Mouse (Mus musculus) R1 (cell line): ENCODE results near the gene Ubc.

ENCODE experiments used
- DNase-seq: peaks from one replicate; pipeline ENCODE4 v3.0.0-alpha.2; 2018; ENCODE audit warnings: low read depth, low spot score

The Ubc gene

GRCm38 (mm10) chr5:125383637-125384420 is 6.2 kb downstream of the Ubc start:
- DNase-seq = no peak

DNA sequence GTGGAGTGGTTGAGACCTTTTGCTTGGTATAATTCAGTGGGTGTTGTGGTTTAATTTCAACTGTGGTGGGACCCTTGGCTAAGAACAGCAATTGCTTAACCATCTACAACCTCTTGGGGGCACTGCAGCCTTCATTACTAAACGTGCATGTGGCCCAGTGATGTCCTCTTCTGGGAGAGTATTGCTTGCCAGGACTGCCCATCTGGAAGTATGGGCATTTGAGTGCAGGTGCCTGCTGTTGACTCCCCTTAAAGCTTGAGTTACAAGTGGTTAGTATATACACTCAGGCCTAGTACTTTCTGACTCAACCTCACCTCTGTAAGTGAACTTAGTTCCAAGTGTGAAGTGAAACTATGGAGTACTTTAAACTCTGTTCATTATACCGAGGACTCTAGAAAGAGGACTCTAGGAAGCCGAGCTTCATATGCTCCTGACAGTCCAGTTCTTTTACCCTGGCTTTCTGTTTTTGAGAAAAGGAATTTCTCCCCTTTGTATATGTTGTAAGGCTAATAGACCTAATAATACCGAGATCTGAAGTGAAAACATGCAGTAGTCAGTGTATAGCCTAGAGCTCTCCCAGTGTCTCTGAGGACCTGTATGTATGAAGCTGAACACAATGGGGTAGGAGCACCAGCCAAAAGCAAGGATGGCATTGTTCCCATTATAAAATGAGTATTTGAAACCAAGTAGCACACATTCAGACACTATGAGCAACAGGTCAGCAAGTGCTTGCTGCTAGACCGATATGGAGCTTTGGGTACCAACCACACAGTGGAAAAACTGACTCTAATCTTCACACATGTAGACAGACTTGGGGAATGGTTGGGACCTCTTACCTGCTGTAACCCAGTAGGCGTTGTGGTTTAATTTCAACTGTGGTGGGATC is 7.1 kb downstream of the Ubc start:
- DNase-seq = peak; percentile 68

GRCm38 (mm10) chr5:125381954-125382672 is 7.9 kb downstream of the Ubc start:
- no peak for DNase-seq

DNA sequence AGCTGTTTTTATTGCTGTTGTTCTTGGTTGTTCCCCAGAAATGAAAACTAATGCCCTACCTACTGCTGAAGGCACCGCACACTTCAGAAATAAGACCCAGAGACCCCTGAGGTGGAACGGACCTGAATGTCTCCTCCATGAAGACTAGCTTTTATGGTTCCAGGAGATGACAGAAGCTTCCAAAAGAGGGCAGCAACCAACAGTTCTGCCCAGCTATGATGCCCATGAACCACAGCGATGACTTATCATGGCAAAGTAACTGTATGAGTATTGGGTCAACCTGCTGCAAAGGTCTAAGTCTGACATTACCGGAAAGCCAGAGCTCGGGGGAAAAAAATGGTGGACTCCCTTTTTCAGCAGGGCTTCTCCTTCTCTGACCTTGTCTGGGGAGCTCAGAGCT is 11.1 kb downstream of the Ubc start:
- DNase-seq = no peak

DNA sequence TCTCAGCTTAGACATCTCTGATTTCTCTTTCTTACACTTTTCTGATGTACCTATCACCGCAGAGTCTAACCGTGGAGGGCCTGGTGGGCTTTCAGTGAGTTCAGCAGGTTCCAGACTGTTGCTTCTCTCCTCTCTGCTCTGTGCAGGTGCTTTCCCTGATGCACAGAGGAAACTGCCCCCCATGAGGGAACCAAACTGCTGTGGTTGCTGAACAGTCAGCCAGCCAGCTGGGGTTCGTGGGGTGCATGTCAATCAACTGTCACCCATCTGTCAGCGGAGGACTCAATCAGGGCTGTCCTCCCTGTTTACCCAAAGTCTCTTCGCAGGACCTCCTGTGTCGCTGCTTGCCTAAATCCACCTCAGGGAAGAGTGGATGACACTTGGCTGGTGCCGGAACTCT is 12.8 kb downstream of the Ubc start:
- DNase-seq = no peak

GRCm38 (mm10) chr5:125375871-125376270 is 14.1 kb downstream of the Ubc start:
- no peak for DNase-seq

DNA sequence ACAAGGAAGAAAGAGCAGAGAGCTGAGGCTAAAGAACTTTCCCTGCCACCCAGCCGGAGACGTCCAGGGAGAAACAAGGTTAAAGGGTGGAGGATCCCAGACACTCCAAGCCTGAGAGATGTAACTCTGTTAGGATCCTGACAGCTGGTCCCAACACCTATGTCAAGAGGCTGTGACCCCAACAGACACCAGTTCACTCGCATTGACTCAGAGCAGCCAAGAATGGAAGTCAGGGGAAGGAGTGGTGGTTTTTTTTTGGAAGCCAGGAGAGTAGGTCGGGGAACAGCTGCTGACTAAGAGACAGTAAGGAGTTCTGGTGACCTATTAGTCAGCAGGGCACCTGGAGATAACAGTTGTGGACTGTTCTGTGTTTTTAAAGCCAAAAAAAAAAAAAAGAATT is 18.0 kb downstream of the Ubc start:
- DNase-seq = no peak

- peak; percentile 66 for DNase-seq
These were observed 18.9 kb downstream of the Ubc start for GRCm38 (mm10) chr5:125370950-125371693.

GRCm38 (mm10) chr5:125368568-125368967 is 21.4 kb downstream of the Ubc start:
- DNase-seq = peak; percentile 77

GRCm38 (mm10) chr5:125368156-125368555 is 21.8 kb downstream of the Ubc start:
- no peak for DNase-seq

- no peak for DNase-seq
These were observed 25.1 kb downstream of the Ubc start for GRCm38 (mm10) chr5:125364851-125365429.

DNA sequence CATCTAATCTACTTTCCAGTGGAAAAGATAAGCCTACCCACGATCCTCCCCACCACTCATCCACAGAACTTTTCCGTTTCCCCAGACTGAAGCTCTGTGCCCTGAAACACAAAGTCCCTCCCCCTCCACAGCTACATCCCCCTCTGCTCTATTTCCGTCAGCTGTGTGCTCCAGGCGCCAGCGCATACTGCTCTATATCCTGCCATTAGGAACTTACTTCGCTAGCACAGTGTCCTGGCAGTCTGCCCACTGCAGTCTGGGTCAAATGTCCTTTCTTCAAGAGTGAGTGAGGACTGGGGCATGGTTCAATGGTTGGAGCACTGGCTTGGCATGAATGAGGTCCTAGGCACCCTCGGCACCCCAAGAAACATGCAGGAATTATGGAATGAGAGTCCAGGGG is 26.1 kb downstream of the Ubc start:
- DNase-seq = no peak

DNA sequence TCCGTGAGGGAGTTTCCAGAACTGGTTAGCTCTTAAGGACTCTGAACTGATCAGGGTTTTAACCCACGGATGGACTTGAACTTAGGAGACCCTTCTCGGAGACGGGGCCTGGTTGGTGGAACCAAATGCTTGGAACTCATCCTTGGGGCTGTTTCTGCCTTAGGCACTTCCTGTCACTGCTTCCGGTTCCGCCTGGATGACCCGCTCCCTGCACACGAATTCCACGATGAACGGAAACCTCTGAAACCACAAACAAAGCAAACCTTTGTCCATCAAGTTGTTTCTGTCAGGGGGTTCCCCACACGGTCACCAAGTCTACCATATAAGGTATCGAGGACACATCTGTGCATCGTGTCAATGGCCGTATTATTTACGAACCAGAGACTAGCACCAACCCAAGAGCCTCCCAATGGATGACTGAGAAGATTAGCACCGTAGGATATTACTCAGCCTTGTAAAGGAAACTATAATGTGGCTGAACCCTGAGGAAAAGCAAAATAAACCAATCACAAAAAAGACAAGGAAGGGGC is 29.0 kb downstream of the Ubc start:
- peak; percentile 75 for DNase-seq

GRCm38 (mm10) chr5:125360566-125360965 is 29.4 kb downstream of the Ubc start:
- DNase-seq = no peak

DNA sequence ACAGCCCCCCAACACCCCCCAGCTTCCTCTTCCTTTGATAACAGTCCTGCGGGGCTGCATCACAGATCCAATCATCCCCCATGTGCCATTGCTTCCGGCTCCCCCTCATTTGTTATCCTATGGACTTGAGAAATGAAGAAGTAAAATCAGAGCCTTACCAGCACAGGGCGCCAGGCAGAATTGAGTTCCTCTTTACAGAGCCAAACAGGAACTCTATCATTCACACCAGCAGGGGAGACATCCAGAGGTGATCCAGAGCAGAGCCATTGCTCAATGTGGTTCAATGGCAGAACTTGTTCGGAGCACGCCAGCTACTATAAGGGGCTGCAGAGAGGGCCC is 31.8 kb downstream of the Ubc start:
- no peak for DNase-seq

- no peak for DNase-seq
These were observed 32.3 kb downstream of the Ubc start for GRCm38 (mm10) chr5:125357543-125358269.

GRCm38 (mm10) chr5:125355650-125356049 is 34.4 kb downstream of the Ubc start:
- DNase-seq = no peak

- DNase-seq = no peak
These were observed 35.0 kb downstream of the Ubc start for GRCm38 (mm10) chr5:125354885-125355492.

GRCm38 (mm10) chr5:125352781-125353294 is 37.2 kb downstream of the Ubc start:
- peak; percentile 40 for DNase-seq

DNA sequence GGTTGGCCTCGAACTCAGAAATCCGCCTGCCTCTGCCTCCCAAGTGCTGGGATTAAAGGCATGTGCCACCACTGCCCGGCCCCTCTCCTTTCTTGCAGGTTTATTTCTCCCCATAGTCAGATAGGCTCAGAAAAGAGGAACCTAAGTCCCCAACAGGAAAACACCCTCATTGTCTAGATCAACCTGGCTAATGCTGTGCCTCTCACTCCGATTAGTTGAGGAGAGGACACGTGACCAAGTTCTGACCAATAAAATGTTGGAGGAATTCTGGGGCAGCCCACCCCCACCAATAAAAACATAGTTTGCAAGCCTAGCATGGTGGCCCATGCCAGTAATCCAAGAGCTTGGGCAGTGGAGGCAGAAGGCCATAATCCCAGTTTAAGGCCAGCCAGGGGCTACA is 38.1 kb downstream of the Ubc start:
- peak; percentile 66 for DNase-seq
